Mouse (Mus musculus) spleen, adult 2 months (tissue): ENCODE results near the gene Mesd. TPM values are rescaled to one million over a fixed set of nuclear protein-coding genes. Genes with fewer than 3 reads are reported as not detected.

ENCODE experiments used
- DNase-seq, 2 experiments: peaks; one replicate each; pipeline versions ENCODE4 v3.0.0 to v3.0.0-alpha.2; 2012 to 2021; ENCODE audit warnings: low spot score in 2 of 2, low read depth in 1 of 2
- H3K27ac ChIP-seq: fragments of 200-500 bp; 2 replicates; pipeline ENCODE4 v1.5.1; 2012; ENCODE audit warnings: low read length, inconsistent platforms; ENCODE audit not compliant: insufficient read depth
- H3K27me3 ChIP-seq: fragments of 200-500 bp; 2 replicates; pipeline ENCODE4 v1.6.1; 2012; ENCODE audit warnings: mild to moderate bottlenecking, moderate library complexity, low read length, inconsistent platforms; ENCODE audit not compliant: control insufficient read depth, insufficient read depth
- H3K36me3 ChIP-seq: fragments of 200-500 bp; 2 replicates; pipeline ENCODE4 v1.6.1; 2012; ENCODE audit warnings: mild to moderate bottlenecking, low read length, inconsistent platforms; ENCODE audit not compliant: control insufficient read depth, insufficient read depth
- H3K4me1 ChIP-seq: fragments of 200-500 bp; 2 replicates; pipeline ENCODE4 v1.6.1; 2011; ENCODE audit warnings: inconsistent platforms; ENCODE audit not compliant: control insufficient read depth, insufficient read depth, insufficient read length
- H3K4me3 ChIP-seq: fragments of 200-500 bp; 2 replicates; pipeline ENCODE4 v1.5.1; 2011; ENCODE audit warnings: mild to moderate bottlenecking, inconsistent platforms; ENCODE audit not compliant: insufficient read depth, insufficient read length; ENCODE audit errors: extremely low read depth
- CTCF ChIP-seq: fragments of 200-500 bp; IDR thresholded peaks from 2 replicates; pipeline ENCODE4 v1.5.1; 2011; ENCODE audit warnings: mild to moderate bottlenecking, inconsistent platforms; ENCODE audit not compliant: insufficient read depth, insufficient read length, insufficient replicate concordance; ENCODE audit errors: extremely low read depth
- POLR2A ChIP-seq: fragments of 200-500 bp; IDR thresholded peaks from 2 replicates; pipeline ENCODE4 v1.6.1; 2011; ENCODE audit warnings: low read depth, low read length, inconsistent platforms
- WGBS: fragments of 180-500 bp; shearing (Covaris S2); methylation state at CpG from one replicate; pipeline ENCODE4 v1.1.7; 2018; 5-methylcytosine and 5-hydroxymethylcytosine counted together
- polyA plus RNA-seq: library from polyadenylated mRNA; depleted of rRNA; stranded (reverse); fragments of >200 nt; gene quantifications from 2 replicates; pipeline ENCODE4 v1.2.3, GENCODE M21; 2012; rRNA removed

The Mesd gene
- 5.4 and 6.2 TPM in 2 replicates for polyA plus RNA-seq

DNA sequence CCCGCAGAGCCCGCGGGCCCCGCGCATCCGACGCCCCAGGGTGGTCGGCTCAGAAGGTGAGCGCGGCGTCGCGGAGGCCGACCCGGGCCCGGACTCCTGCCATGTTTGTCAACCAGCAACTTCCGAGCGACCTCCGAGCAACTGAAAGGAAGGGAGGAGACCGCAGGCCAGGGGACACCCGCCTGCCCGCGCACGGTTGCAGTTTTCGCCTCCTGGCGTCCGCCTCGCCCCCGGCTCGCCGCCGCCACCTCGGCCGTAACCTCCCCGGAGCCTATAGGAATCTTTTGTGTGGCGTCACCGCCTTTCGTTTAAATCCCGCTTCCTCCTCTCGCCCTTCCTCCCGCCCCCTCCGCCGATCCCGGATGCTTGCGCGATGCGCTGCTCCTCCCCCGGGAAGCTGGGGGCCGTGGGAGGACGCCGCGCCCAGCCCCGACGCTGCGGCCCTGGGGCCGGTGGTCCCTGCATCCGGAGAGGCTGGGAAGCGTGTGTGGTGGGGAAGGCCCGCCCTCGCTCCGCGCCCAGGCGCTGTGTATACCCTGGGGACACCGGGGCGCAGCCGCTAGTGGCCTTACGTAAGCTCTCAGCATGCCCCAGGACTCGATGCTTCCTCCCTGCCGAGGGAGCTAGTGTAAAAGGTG is at the start of gene Mesd, which contains the start of gene Tlnrd1:
Mesd (plus strand) TSS at position 446 of the 638 bp plus-strand sequence.
Tlnrd1 (minus strand) TSS at position 285 of the 638 bp plus-strand sequence.
- Histone ChIP-seq H3K4me3 (peak within 1 kb of the TSS; percentile 82), H3K36me3 (no peaks in the 10 kb centered on the region; the same call in 1 of the 2 replicates), H3K27me3 (no peaks in the 10 kb centered on the region), H3K27ac (peak within 1 kb of the TSS; percentile 87), H3K4me1 (peaks cover 8% of the 10 kb centered on the region)
- peak; percentile 65 to 83 for DNase-seq
- under 1% methylated on average over 69 of the region's 69 CpGs for WGBS
- TF ChIP-seq CTCF (no peak), POLR2A (peak; percentile 69)

DNA sequence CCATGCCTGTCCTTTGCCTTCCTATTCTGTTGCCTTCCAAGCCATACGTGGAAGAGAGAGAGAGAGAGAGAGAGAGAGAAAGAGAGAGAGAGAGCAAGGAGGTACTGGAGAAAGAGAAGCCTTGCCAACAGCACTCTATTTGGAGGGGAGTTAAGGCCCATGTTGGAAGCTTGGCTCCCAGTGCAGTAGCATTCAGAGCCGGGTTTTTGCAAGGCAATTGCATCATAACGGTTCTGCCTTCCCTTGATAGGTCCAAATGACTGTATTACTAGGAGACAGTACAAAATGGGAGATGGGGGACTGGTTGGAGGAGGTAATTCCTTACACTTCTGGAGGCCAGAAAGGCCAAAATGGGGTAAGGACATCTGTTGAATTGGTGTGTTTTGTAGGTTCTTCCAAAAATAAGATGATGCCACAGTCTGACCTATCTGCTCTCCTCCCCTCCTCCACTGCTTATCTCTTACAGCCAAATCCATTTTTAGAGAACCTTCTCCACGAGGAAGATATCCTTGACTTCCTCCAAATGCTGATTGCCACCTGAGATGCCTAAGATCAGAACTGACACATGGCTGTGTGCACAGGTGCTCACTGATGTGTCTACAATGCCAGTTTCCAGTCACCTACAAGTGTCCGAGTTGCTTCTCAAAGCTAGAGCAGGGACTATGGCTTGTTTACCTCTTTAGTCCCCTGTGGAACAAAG is 45.6 kb upstream of the Mesd start:
- Histone ChIP-seq H3K36me3 (no peaks in the 10 kb centered on the region), H3K27ac (no peak overlapping the region), H3K4me3 (no peak overlapping the region), H3K4me1 (no peaks in the 10 kb centered on the region), H3K27me3 (no peaks in the 10 kb centered on the region)
- 73% methylated on average over 5 of the region's 5 CpGs for WGBS
- no peak for DNase-seq
- no peak for TF ChIP-seq POLR2A
- TF ChIP-seq CTCF = no peak

DNA sequence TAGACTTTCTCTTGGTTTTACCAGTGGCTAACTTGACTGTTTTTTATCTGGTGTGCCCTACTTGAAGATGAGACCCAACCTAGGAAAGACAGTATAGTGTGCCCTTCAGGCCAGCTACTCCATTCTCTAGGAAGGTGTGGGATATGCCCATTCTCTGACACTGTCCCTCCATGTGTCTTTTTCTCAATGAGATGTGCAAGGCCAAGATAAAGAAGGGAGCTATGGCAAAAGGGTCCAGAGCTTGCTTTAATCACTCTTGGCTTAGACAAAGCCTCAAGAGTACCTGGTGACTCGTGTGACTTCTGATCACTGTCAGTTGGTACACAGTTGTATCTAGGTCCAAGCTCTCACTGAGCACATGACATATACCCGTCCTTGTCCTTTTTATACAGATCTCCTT is 44.2 kb upstream of the Mesd start:
- Histone ChIP-seq H3K36me3 (no peaks in the 10 kb centered on the region), H3K4me3 (no peak overlapping the region), H3K27me3 (no peaks in the 10 kb centered on the region), H3K4me1 (no peaks in the 10 kb centered on the region), H3K27ac (no peak overlapping the region)
- WGBS = 74% methylated on average over 2 of the region's 2 CpGs
- TF ChIP-seq POLR2A = no peak
- no peak for TF ChIP-seq CTCF
- no peak for DNase-seq

DNA sequence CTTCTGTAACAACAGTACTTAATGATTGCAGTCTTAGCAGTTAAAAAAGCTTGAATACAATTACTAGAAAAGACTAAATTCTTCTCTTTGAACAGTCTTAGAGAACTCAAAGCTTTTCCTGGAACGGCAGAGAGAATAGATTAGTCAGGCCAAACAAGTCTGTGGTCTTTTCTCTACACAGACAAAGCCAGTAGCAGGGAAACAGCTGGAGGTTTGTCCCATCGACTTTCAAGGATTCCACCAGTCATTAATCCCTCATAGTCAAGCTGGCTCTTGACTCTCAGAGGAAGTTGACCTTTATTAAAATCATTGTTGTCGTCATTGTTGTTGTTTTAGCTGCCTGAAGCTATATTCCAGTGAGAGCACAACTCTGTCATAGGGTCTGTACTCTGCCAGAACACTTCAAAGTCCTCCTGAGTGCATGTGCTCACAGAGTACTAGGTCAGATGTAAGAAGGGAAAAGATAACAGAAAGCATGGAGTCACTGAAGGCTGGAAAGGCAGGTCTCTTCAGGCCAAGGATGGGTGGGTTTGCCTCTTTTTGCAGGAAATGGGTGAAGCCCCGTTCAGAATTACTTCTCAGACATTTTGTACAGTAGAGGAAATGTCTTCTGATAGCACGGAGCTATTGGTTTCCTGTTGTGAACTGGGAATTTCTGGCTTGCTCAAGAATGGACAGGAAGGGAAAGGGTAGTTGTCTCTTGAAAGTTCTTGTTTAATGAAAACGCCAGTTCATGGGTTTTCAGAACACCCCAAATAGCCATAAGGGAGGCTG is 41.6 kb upstream of the Mesd start:
- 48% methylated on average over 6 of the region's 6 CpGs for WGBS
- no peaks in the 10 kb centered on the region for H3K27me3 ChIP-seq
- no peaks in the 10 kb centered on the region for H3K36me3 ChIP-seq
- no peak for DNase-seq
- H3K4me3 ChIP-seq = no peak overlapping the region
- no peaks in the 10 kb centered on the region for H3K4me1 ChIP-seq
- no peak overlapping the region for H3K27ac ChIP-seq
- TF ChIP-seq CTCF = no peak
- TF ChIP-seq POLR2A = no peak

DNA sequence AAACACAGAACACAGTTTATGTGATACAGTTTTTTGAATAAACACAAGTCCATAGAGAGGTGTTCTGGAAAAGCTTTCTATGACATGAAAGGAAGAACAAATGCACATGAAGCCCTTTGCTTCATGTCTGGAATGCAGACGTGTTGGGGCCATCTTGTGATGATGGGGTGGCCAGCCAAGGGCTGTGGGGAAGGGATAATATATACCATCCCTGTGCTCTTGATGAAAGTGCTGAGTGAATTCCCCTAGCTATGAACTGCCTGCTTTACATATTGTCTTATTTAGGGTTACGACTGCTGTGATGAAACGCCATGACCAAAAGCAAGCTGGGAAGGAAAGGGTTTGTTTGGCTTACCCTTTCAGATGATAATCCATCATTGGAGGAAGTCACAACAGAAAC is 39.5 kb upstream of the Mesd start:
- Histone ChIP-seq H3K27me3 (no peaks in the 10 kb centered on the region), H3K27ac (no peak overlapping the region), H3K36me3 (no peaks in the 10 kb centered on the region), H3K4me1 (no peaks in the 10 kb centered on the region), H3K4me3 (no peak overlapping the region)
- DNase-seq = no peak
- WGBS = 89% methylated on average over 3 of the region's 3 CpGs
- no peak for TF ChIP-seq CTCF
- no peak for TF ChIP-seq POLR2A

DNA sequence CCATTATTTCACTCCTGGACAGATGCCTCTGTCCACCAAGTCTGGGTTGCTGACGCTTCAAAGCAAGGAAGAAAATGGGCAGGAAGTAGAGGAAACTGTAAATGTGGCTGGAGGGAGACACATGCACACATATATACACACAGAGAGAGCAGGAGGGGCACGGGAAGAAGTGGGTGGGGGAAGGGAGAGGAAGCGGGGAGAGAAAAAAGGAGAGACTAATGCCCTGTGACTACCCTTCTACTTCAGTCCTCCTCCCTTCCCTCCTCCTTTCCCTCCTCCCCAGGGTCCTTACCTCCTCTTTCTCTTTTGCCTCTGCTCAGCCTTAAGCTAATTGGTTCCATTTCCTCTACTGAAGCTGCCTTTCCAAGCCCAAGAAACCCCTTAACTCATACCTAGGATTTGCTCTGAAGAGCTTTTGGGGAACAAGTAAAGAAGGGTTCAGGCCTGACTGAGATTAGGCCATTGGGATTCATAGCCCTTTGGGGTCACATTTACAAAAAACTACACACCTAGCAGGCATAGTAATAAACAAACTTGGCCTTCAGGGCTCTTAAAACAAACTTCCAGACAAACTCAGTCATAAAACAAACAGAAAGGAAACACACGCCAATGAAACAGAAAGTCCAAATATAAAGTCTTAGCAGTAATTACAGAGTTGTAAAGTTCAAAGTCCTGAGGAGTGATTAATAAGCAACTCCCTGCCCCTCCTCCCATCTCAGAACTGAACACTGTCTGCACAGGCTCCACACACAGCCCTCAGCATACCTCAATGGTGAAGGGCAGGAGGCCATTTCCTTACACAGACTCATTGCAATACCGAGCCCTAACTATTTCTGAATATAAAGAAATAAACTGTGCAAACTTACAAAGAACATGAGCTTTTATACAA is 36.8 kb upstream of the Mesd start:
- 36% methylated on average over 5 of the region's 5 CpGs for WGBS
- no peak for DNase-seq
- no peak for TF ChIP-seq POLR2A
- no peak for TF ChIP-seq CTCF
- H3K4me1 ChIP-seq = peaks cover 6% of the 10 kb centered on the region; the same call in 1 of the 2 replicates
- H3K36me3 ChIP-seq = no peaks in the 10 kb centered on the region
- H3K27ac ChIP-seq = no peak overlapping the region
- H3K4me3 ChIP-seq = no peak overlapping the region
- no peaks in the 10 kb centered on the region for H3K27me3 ChIP-seq
